Mouse (Mus musculus): Measurements from ENCODE around the gene Galnt7. TPM values are rescaled to one million over a fixed set of nuclear protein-coding genes. Genes with fewer than 3 reads are reported as not detected.

Gene Galnt7
- 25.3 and 27.0 TPM in 2 replicates for polyA plus RNA-seq (2015; fragmentation: Nextera tagmentation; extraction: Ambion mirVana)

GRCm38 (mm10) chr8:57652456-57653055 is at the start of gene Galnt7:
Galnt7 (minus strand) TSS chr8:57653032.
- DNase-seq (ENCODE audit: low spot score) = peak; percentile 70

GRCm38 (mm10) chr8:57688633-57689032 is 35.8 kb upstream of the Galnt7 start:
- DNase-seq (ENCODE audit: low spot score) = no peak

GRCm38 (mm10) chr8:57685803-57686202 is 33.0 kb upstream of the Galnt7 start:
- no peak for DNase-seq (ENCODE audit: low spot score)

GRCm38 (mm10) chr8:57680044-57680443 is 27.2 kb upstream of the Galnt7 start:
- DNase-seq (ENCODE audit: low spot score) = no peak

- no peak for DNase-seq (ENCODE audit: low spot score)
These were observed 11.3 kb upstream of the Galnt7 start for GRCm38 (mm10) chr8:57664121-57664520.

GRCm38 (mm10) chr8:57660019-57660418 is 7.2 kb upstream of the Galnt7 start:
- DNase-seq (ENCODE audit: low spot score) = no peak

GRCm38 (mm10) chr8:57656446-57656845 is 3.6 kb upstream of the Galnt7 start:
- no peak for DNase-seq (ENCODE audit: low spot score)

- DNase-seq (ENCODE audit: low spot score) = no peak
These were observed 1.3 kb upstream of the Galnt7 start for GRCm38 (mm10) chr8:57654146-57654545.

GRCm38 (mm10) chr8:57653768-57654125 is 915 bp upstream of the Galnt7 start:
- DNase-seq (ENCODE audit: low spot score) = no peak

- DNase-seq (ENCODE audit: low spot score) = peak; percentile 63
These were observed 380 bp upstream of the Galnt7 start for GRCm38 (mm10) chr8:57653056-57653767.

- peak; percentile 58 for DNase-seq (ENCODE audit: low spot score)
These were observed 960 bp downstream of the Galnt7 start for GRCm38 (mm10) chr8:57651689-57652455.

GRCm38 (mm10) chr8:57651357-57651688 is 1.5 kb downstream of the Galnt7 start:
- DNase-seq (ENCODE audit: low spot score) = no peak

GRCm38 (mm10) chr8:57650216-57650615 is 2.6 kb downstream of the Galnt7 start:
- no peak for DNase-seq (ENCODE audit: low spot score)

- DNase-seq (ENCODE audit: low spot score) = no peak
These were observed 5.3 kb downstream of the Galnt7 start for GRCm38 (mm10) chr8:57647566-57647965.

GRCm38 (mm10) chr8:57644281-57644680 is 8.6 kb downstream of the Galnt7 start:
- DNase-seq (ENCODE audit: low spot score) = no peak

GRCm38 (mm10) chr8:57642722-57643121 is 10.1 kb downstream of the Galnt7 start:
- DNase-seq (ENCODE audit: low spot score) = no peak

- DNase-seq (ENCODE audit: low spot score) = no peak
These were observed 13.9 kb downstream of the Galnt7 start for GRCm38 (mm10) chr8:57638925-57639324.

- peak; percentile 34 for DNase-seq (ENCODE audit: low spot score)
These were observed 15.1 kb downstream of the Galnt7 start for GRCm38 (mm10) chr8:57637599-57638280.

- no peak for DNase-seq (ENCODE audit: low spot score)
These were observed 16.1 kb downstream of the Galnt7 start for GRCm38 (mm10) chr8:57636698-57637097.

- no peak for DNase-seq (ENCODE audit: low spot score)
These were observed 16.6 kb downstream of the Galnt7 start for GRCm38 (mm10) chr8:57636281-57636680.

GRCm38 (mm10) chr8:57631780-57632179 is 21.1 kb downstream of the Galnt7 start:
- DNase-seq (ENCODE audit: low spot score) = no peak

- DNase-seq (ENCODE audit: low spot score) = no peak
These were observed 22.7 kb downstream of the Galnt7 start for GRCm38 (mm10) chr8:57630148-57630547.

Measured in thymus, postnatal 0 days (tissue).